Mouse (Mus musculus) activated CD4-positive, CD25-positive, alpha-beta regulatory T cell, adult 4 months (primary cell): Measurements from ENCODE around the gene Nat8f4. TPM values are rescaled to one million over a fixed set of nuclear protein-coding genes. Genes with fewer than 3 reads are reported as not detected.
"Not testable (repeated sequence)": the region's sequence is repeated elsewhere in the genome, so short reads cannot be mapped to it uniquely, and the experiment has no call there.

Experiments
- ATAC-seq: one replicate; pipeline ENCODE4 v1.8.0; 2017
- polyA plus RNA-seq, 2 experiments: library from polyadenylated mRNA; unstranded; fragments of 100-300 nt; shearing (Covaris generic); gene quantifications; one replicate each; pipeline ENCODE4 v1.2.1; 2017

Nat8f4 gene
- polyA plus RNA-seq, 2 experiments from 2014 or later = 7.3 to 7.7 TPM

DNA sequence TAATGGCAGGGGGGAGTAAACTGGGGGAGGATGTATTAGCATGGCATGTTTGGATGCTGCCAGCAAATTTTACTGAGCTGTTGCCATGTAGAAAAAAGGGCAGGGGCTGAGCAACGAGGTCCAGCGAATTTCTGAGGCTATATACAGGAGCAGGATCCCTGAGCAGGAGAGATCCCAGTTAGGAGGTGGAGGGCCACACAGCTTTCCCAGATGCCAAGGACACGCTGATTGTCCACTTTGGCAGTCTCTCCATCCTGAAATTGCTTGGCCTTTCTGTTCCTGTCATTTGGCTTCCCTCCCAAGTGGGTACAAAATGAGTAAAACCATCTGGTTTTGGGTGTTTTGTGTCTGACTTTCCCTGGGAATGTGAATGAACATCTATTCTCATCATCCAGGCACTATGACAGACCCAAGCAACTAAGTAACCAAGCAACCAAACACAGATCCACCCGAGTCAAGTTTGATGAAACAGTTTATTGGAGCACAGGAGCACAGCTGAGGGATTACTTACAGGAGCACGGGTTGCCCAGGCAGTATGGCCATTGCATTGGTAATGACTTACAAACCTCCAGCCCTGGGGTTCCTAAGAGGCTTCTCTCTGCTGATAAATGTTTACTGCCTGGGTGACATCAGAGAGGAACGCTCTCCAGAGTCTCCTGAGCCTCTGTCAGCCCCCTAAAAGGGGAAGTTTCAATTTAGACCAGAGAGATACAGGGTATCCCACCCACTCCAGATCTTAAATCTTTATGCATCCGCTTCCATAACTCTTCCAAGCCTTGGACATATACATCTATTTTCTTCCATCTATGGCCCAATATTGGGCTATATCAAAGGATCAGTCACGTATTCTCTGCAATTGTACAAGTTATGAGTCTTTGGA is 5.8 kb downstream of the Nat8f4 start:
- ATAC-seq = not testable (repeated sequence)

DNA sequence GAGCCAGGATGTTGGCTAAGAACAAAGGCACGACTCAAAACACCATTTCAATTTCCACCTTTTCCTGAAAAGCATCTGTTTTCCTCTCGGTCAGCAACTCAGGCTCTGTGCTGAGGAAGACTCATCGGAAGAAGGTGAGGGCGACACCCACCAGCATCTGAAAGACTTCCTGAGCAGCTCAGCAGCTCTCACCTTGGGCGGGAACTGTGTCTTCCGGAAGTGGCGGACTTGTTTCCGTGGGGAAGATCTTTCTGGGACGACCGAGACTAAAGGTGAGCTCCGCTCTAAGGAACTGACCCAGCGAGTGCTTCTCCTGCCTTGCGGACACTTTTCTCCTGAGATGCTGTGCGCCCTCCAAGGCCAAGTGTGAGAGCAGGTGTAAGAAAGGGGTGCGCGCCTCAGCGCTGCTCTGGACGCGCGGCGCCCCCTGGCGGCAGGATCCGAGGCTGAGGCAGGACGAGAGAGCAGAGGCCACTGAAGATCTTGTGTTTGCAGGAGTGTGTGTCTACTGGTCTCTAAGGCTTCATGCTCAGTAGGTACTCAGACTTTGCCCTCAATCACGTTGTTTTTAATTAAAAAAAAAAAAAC is 9.5 kb downstream of the Nat8f4 start:
- peak; percentile 46 for ATAC-seq

DNA sequence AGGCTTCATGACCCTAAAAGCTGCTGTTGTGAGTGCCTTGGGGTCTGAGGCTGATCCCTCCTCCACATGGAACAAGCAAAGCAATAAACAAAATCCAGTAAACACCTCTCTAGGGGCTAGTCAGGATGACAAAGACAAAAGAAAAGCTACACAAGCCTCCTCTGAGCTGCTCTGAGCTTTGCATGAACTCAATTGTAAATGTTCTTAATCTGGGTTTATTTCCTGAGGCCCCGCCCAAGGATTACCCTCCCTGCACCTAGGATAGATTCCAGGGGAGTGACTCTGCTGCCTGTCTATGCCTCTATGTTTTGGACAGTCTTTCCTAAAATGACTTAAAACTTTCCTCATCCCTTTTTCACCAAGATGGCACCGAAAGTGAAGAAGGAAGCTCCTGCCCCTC is 15.7 kb downstream of the Nat8f4 start:
- ATAC-seq = no peak

DNA sequence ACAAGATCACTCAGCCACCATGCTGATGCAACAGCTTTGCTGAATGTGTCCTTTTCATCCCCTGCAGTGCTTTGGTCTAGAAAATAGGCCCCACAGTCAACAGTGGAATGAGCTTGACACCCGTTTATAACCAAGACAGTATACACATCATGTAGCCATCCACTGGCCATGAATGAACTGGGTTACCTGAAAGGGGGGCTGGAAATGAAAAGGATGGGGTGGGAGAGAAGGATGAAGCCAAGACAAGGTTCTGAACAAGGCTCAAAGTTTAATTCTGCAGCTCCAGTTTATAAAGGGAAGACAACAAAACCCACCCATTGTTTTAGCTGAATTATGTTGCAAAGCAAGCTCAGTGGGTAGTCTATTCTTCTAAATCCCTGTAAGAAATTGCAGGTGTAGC is 20.4 kb downstream of the Nat8f4 start:
- ATAC-seq = no peak

DNA sequence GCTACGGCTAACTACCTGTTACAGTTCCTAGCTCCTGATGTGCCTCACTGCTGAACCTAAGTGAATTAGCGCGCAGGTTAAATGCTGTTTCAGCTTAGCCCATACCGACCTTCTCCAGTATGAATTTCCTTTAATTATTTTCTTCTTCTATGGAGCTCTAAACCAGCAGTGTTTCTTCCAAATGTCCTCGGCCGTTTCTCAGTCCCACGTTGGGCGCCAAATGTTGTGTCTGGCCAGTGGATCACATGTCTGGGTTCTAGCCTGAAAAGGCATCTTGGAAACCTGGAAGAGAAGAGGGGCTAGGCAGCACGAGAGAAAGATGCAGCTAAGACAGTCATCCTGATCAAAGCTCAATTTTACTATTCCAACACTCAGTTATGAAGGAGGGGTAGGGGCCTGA is 21.4 kb downstream of the Nat8f4 start:
- not testable (repeated sequence) for ATAC-seq

DNA sequence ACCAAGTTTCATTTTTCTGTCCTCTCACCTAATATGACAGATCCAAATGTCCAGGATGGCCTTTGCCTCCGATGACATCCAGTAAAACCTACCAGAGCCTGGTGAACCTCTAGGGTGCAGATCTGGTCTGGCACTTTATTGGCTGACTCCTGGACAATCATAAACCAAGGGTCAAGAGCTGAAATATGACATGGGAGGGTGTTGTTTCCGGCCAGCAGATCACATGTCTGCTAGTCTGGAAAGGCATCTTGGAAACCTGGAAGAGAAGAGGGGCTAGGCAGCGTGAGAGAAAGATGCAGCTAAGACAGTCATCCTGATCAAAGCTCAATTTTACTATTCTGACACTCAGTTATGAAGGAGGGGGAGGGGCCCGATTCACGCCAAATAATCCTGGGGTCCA is 35.7 kb downstream of the Nat8f4 start, which contains the start of gene Nat8f2:
Gene Nat8f2 (minus strand): TSS at position 153 of the 400 bp plus-strand sequence.
- not testable (repeated sequence) for ATAC-seq

DNA sequence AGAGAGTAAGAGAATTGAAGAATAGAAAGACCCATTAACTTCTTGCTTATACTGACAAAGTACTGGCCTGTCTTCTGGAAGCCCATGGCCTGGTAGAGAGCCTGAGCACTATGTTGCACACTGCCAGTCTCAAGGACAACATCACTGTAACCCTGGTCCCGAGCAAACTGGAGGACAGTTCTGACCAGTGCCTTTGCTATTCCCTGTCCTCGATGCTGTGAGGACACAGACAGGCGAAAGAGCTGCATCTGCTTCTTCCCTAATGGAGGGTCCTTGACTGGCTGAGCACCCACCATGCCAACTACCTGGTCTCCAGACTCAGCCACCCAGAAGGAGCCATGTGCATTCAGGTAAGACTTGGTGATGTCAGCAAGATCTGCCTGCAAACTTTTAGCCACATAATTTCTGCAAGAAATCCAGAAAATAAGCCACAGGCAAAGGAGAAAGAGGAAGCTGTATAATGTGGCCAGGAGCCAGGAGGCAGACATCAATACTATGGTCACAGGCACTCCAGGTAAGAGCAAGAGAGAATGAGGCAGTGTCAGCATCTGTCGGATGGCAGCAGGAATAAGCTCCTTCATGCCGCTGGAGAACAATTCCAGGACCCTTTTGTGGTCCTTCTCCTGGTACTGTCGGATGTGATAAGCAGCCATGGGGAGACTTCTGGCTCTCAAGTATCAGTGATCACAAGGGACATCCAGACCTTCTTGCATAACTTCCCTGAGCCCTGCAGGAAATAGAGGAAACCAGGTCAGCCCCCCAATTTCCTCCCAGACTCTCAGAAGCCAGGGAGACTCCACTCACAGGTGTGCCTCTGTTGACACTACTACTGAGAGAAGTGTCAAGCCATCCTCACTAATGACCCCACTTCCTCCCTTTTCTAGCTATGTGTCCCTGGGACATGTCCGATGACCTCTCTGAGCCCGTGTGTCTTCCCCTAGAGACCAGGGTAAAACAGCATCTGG is 36.7 kb downstream of the Nat8f4 start:
- ATAC-seq = no peak

DNA sequence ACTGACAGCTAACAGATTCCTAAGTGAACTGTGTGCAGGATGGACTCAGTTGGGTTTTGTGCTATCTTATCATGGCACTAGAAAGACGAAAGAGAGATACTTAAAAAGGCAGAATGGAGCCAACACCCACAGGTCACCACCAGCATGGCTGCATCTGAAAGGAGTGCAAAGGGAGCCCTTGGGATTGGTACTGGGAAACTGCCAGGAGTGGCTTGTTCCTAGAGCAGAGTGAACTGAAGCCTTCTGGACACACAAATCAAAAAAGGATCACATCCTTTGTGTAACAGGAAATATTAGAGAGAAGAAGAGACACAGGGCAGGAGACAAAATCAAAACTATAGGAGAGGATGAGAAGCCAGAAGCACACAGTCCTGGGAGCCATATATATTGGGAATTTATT is 37.7 kb downstream of the Nat8f4 start:
- ATAC-seq = not testable (repeated sequence)

DNA sequence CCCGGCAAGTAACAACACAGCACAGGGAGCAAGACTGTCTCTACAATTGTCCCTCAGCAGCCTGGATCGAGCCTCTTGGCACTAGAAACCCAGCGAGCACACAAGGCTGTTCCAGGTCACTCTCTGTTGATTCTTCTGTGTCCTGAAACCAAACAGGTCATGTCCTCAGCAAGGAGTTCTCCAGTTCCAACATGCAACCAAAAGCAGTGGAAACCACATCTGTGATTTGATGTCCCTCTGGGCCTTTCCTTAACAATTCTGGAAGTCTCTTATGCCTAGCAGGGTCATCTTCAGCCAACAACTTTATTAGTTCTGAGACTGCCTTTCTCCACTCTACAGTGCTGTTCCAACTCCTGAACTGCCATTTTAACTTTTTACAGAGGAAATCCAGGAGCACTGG is 38.5 kb downstream of the Nat8f4 start:
- not testable (repeated sequence) for ATAC-seq

DNA sequence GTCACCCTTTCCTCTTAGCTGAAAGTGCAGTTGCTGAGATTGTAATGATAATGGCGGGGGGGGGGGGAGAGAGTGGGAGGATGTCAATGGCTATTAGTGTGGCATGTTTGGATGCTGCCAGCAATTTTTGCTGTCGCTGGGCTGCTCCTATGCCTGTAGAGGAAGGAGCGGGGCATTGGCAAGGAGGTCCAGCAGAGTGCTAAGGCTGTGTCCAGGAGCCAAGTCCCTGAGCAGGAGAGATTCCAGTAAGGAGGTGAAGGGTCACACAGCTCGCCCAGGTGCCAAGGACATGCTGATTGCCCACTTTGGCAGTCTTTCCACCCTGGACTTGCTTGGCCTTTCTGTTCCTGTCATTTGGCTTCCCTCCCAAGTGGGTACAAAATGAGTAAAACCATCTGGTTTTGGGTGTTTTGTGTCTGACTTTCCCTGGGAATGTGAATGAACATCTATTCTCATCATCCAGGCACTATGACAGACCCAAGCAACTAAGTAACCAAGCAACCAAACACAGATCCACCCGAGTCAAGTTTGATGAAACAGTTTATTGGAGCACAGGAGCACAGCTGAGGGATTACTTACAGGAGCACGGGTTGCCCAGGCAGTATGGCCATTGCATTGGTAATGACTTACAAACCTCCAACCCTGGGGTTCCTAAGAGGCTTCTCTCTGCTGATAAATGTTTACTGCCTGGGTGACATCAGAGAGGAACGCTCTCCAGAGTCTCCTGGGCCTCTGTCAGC is 39.6 kb downstream of the Nat8f4 start:
- ATAC-seq = not testable (repeated sequence)

DNA sequence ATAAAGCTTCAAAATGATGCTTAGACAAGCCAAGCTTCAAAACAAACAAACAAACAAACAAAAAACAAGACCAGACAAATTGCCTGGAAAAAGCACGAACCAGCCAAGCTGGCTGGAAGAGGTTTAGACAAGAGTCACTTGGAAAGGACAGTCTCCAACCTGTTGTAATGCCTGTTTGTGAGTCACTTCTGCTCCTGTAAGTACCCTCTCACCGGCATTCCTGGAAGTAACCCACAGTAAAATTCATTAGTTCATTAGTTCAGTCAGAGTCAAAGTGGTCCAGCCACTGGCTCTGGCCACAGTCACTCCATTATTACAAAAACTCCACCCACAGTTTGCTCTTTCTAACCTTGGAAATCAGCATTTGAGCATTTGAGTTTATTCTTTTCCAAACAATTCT is 40.8 kb downstream of the Nat8f4 start:
- ATAC-seq = no peak

DNA sequence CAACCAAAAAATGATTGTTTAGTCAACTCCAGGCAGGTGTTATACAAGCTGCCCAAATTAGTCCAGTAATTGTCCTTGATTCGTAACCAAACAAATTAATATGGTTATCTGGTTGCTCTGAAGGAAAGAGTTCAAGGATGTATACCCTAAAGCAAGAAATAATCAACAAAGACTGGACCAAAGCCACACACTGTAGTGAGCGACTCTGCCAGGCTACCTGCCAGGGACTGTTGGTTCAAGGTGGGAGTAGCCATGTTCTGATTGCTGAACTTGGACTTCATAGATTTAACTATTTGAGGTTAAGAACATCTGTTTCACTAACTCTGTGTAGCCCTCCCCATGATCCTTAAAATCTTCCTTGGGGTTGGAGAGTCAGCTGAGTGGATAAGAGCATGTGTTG is 41.5 kb downstream of the Nat8f4 start:
- no peak for ATAC-seq

DNA sequence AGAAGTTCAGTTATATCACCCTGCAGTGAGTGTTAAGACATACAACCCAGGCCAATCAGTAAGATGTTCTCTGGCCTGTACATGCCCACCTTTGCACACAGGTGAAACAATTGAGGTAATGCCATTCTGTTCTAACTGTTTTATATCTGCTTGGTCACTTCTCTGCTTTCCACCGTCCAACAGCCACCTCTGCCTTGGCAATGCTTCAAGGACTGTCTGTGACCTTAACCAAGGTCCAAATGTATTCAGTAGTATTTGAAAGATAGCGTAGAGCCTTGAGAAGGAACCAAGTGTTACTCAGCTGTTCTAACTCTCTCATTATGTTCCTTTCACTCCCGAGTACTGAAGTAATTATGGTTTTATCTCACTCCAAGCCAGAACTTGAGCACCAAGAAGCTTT is 42.1 kb downstream of the Nat8f4 start:
- no peak for ATAC-seq

DNA sequence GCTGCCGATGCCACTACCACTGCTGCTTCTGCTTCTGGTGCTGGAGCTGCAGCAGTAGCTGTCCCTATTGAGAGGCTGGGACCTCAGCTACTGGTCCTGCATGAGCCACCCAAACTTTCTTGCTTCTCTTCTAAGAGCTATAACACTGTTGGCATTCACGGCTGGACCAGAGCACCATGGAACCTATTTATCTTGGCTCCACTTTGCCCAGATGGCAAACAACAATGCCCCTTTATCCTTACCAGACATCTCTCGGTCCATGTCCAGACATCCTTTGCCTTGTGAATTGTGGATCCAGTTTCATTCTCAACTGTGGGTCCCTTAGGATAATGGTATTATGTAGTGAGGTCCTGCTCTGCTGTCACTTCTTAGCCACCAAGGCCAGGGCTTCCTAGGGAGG is 43.4 kb downstream of the Nat8f4 start:
- ATAC-seq = no peak

DNA sequence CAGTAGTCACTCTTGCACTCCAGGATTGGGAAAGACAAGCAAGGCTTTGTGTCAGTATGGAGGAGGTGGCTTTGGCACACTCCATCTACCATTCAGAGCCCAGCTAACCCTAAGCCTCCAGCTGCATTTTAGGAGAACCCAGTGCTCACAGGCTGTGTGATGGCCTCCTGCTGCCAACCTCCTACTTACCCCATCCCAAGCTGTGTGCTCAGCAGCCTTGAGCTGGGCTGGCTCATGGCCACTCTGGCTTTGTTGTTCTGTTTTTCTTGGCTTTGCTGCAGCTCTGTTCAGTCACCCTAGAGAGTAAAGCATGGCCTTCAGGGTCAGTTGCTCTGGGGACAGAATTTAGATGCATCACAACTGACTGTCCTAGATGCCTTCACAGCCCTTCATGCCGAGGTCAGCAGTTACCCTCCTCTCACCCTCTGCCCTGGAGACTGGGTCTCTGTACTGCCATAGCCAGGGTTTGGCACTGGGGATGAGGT is 48.4 kb downstream of the Nat8f4 start:
- no peak for ATAC-seq

DNA sequence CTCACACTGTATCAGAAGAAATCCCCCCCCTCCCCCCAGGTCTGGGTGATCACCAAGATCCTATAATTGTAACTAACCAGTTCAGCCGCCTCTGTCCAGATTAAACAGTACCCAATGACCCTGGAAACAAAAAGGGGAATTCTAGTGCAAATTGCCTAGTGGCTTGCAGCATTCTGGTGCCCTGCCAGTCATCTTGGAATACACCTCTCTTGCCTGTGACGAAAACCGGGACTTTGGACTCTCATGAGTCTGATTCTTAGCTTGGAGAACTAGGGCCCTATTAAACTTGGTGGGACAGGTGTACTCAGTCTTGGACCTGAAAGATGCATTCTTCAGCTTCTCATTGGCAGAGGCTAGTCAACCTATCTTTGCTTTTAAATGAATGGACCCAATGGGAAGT is 51.2 kb downstream of the Nat8f4 start:
- ATAC-seq = no peak

DNA sequence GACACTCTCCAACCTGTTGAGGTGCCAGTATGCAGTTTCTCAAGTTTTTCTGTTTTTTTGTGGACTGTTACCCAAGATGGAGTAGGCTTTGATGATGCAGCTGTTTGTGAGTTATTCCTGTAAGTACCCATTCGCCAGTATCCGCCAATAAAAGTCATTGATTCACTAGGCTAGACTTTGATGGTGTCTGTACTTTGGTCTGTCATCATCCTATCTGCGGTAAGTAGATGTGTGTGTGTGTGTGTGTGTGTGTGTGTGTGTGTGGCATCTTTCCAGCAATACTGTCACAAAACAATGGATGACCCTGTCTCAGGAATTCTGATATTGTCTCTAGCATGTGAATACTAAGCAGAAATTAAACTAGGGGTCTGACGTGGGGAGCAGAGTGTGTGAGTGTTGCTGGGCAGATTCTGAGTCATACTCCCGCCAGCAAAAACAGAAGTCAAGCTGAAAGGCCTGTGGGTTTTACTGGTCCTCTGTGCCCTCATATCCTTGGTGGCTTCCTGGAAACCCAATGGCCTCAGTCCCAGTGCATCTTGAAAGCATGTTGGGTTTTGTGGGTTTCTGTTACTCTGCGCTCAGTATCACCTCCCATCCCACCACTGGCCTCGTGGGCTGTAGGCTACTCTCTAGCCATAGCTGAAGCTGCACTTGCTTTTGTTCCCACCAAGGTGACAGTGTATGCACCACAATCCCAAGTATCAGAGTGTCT is 53.5 kb downstream of the Nat8f4 start:
- no peak for ATAC-seq

DNA sequence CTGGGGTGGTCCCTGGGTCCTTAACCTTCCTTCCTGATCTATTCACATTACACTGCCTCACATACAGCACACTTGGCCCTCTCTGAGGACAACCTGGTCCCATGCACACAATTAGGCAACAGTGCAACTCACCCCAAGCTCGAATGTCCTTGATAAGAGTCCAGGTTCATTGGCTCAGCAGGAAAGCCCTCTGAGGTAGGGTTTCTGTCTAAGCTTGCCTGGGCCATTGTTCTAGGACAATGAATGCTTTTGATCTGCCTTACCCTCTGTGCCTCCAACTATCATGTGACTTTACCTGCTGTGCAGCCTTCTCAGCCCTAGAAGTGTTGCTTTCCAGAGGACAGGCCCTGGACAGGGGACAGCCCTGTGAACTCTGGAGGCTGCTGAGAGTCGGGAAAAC is 55.4 kb downstream of the Nat8f4 start:
- ATAC-seq = no peak
